Mouse (Mus musculus) bone marrow macrophage, adult 2 months (primary cell): ENCODE measurements around the gene Lbp.

Source experiments
- CTCF ChIP-seq: IDR thresholded peaks from 2 replicates; pipeline ENCODE4 v1.5.1; 2012; ENCODE audit warnings: low read depth, mild to moderate bottlenecking, low read length, moderate library complexity
- POLR2A ChIP-seq: IDR thresholded peaks from 2 replicates; pipeline ENCODE4 v1.6.1; 2012; ENCODE audit warnings: mild to moderate bottlenecking, low read depth, low read length, borderline replicate concordance

DNA sequence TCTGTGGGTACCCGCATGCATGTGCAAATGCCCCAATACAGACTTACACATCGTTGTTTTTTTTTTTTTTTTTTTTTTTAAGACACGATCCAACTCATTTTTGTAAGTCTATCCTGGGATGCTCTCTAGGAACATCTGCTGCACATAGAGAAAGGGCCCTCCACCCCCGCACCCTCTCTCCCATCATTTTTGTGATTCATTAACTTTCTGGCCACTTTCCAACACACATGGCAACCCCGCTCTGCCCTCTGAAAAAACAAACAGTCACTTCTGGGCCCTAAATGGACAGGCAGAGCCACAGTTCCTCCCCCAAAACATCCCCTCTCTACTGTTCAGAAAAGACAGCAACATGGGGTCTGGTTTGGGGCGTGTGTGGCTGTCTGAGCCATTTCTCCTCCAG lies 20.6 kb upstream of the Lbp start:
- TF ChIP-seq POLR2A: no peak
- TF ChIP-seq CTCF: no peak
